Mouse (Mus musculus): ENCODE data around the gene Necab2.

Necab2 gene

GRCm38 (mm10) chr8:119520102-119520501, 73.6 kb downstream of the Necab2 start:
- DNase-seq (ENCODE audit: low spot score in 2 of 2), result no peak
